ENCODE assay signal across 9 mouse cellular contexts in the genomic region with DNA sequence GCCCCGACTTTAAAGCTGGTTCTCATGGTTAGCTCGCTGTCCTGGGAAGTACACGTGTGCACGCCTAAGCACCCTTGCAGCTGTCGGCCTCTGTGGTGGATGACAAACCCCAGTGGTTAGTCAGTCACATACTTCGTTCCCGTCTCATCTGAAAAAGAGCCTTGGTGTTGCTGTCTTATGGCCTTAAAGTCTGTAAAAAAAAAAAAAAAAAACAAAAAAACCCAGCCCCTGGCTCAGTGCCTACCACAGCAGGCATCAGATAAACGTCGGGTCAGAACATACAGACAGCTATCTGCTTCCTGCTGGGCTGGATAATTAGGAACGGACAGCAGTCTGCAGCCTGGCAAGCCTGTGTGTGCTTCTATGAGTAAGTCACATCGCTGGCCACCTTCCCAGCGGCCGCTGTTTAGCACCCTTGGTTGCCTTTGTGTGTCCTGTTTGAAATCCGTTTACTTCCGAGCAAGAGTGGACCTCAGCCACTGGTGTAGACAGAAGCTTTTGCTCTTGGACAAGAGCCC. TPM values are rescaled to one million over a fixed set of nuclear protein-coding genes. Genes with fewer than 3 reads are reported as not detected.
DNase-seq lines count a peak whose midpoint lies in the region; ATAC-seq and TF ChIP-seq lines count a peak whose summit lies in the region.
"Had no signal": no experiment of that assay in that cellular context is flagged by ENCODE, and none has a peak within 500 bp of the region (broad histone marks: within the 10 kb centered on the region; RNA-seq: fewer than 3 reads in every experiment).

No protein-coding gene starts in this region.

- 0 out of 2 replicates have a peak overlapping the region, but pooled peaks have one; percentile 13 for H3K27ac ChIP-seq in kidney, adult 2 months (ENCODE audit: insufficient read depth, low read depth, low read length)
- no peak overlapping the region for H3K27ac ChIP-seq in ES-E14 (ENCODE audit: insufficient read depth, low read depth, low read length, poor library complexity, severe bottlenecking)
- peak overlapping the region; percentile 50 to 51 for H3K27ac ChIP-seq in heart, embryonic 14.5 days (replicated peaks in 1 of 2; ENCODE audit: control insufficient read depth in 1 of 2, insufficient read depth in 1 of 2, low read depth in 2 of 2, low read length in 2 of 2)
- H3K27ac ChIP-seq: limb, embryonic 12.5 days had no signal

- ATAC-seq in heart, embryonic 14.5 days (ENCODE audit: insufficient number of reproducible peaks, insufficient read depth, low FRiP score, low read depth): 0 out of 2 replicates have a peak, but pooled peaks have one; percentile 14
- peak; percentile 73 for ATAC-seq in megakaryocyte-erythroid progenitor cell, adult 5-6 weeks (replicated peaks; ENCODE audit: low FRiP score, low TSS enrichment, poor library complexity, severe bottlenecking)

- H3K4me3 ChIP-seq in kidney, adult 2 months (ENCODE audit: insufficient read depth, low read depth, low read length): no peak overlapping the region
- H3K4me3 ChIP-seq in ES-E14 (ENCODE audit: insufficient read depth in 1 of 2, low read depth in 1 of 2, low read length in 2 of 2, poor library complexity in 1 of 2, severe bottlenecking in 1 of 2): no peak overlapping the region
- H3K4me3 ChIP-seq in heart, embryonic 14.5 days (ENCODE audit: control insufficient read depth in 1 of 2, insufficient read depth in 1 of 2, low read depth in 1 of 2, low read length in 2 of 2): no peak overlapping the region
- H3K4me3 ChIP-seq: limb, embryonic 12.5 days had no signal

- no peak overlapping the region for H3K4me2 ChIP-seq in heart, embryonic 14.5 days (ENCODE audit: low read length)
- H3K4me2 ChIP-seq: limb, embryonic 12.5 days had no signal

- no peaks in the 10 kb centered on the region; the same call in 1 of the 2 replicates for H3K4me1 ChIP-seq in kidney, adult 2 months (ENCODE audit: control insufficient read depth, insufficient read depth, low read length)
- H3K4me1 ChIP-seq in ES-E14 (ENCODE audit: control insufficient read depth in 2 of 2, insufficient read depth in 2 of 2, low read length in 2 of 2, poor library complexity in 1 of 2): peaks cover 0 to 7% of the 10 kb centered on the region in 2 experiments; a peak in 1 of 4 replicates
- peaks cover 27 to 39% of the 10 kb centered on the region in 2 experiments for H3K4me1 ChIP-seq in heart, embryonic 14.5 days (ENCODE audit: control insufficient read depth in 2 of 2, insufficient read depth in 2 of 2, low read length in 2 of 2)

- TF ChIP-seq CTCF in kidney, adult 2 months (conservative IDR thresholded peaks at IDR 0.05; ENCODE audit: insufficient read depth, insufficient read length, low read depth, low read length): no peak

- TF ChIP-seq POLR2A in kidney, adult 2 months (IDR thresholded peaks at IDR 0.05; ENCODE audit: low read depth, low read length): no peak

- no peak overlapping the region for H3K9ac ChIP-seq in ES-E14 (ENCODE audit: insufficient read depth, low read depth, low read length, poor library complexity, severe bottlenecking)
- 0 out of 2 replicates have a peak overlapping the region, but pooled peaks have one; percentile 49 for H3K9ac ChIP-seq in heart, embryonic 14.5 days (ENCODE audit: low read length)
- H3K9ac ChIP-seq: limb, embryonic 12.5 days had no signal

- intact Hi-C loops in left cerebral cortex, postnatal 36 days (cut with DNase I): no loop called here

- H3K9me3 ChIP-seq in ES-E14 (ENCODE audit: control insufficient read depth, insufficient read depth, low read depth, low read length): no peaks in the 10 kb centered on the region
- no peaks in the 10 kb centered on the region for H3K9me3 ChIP-seq in heart, embryonic 14.5 days (ENCODE audit: control insufficient read depth, low read length)
- H3K9me3 ChIP-seq: limb, embryonic 12.5 days had no signal

- H3K36me3 ChIP-seq in kidney, adult 2 months (ENCODE audit: control insufficient read depth, insufficient read depth, low read length): peaks cover 2% of the 10 kb centered on the region; the same call in 1 of the 2 replicates
- H3K36me3 ChIP-seq in ES-E14 (ENCODE audit: control insufficient read depth, insufficient read depth, low read length, poor library complexity, severe bottlenecking): peaks cover 38% of the 10 kb centered on the region
- peaks cover 44% of the 10 kb centered on the region for H3K36me3 ChIP-seq in heart, embryonic 14.5 days (ENCODE audit: control insufficient read depth, insufficient read depth, low read length)

- H3K27me3 ChIP-seq in kidney, adult 2 months (replicated peaks; ENCODE audit: control insufficient read depth, insufficient read depth, low read length): no peaks in the 10 kb centered on the region
- no peaks in the 10 kb centered on the region for H3K27me3 ChIP-seq in heart, embryonic 14.5 days (ENCODE audit: control insufficient read depth, insufficient read depth, low read length)
- H3K27me3 ChIP-seq: limb, embryonic 12.5 days had no signal

- in situ Hi-C loops in ES-E14 (cut with MboI; ENCODE audit: low sequenced_read_pairs in 2 of 2, unreplicated experiment in 2 of 2): no loop called here

- WGBS in kidney, adult 2 months: 32% methylated on average over 15 of the region's 15 CpGs
- 30% methylated on average over 15 of the region's 15 CpGs for WGBS in heart, embryonic 14.5 days

- DNase-seq in kidney, adult 2 months: peak; percentile 68
- no peak for DNase-seq in kidney, adult 11 months
- no peak for DNase-seq in ES-E14 (ENCODE audit: low read depth, low spot score)
- DNase-seq in cerebellum, adult 18-20 months: peak; percentile 48 to 59
- no peak for DNase-seq in left cerebral cortex, postnatal 36 days (ENCODE audit: low spot score in 2 of 2)
- DNase-seq in B cell, adult 2 months: no peak

TF ChIP-seq in ES-E14, 5 proteins besides CTCF, POLR2A, EP300 and RAD21:
- TF ChIP-seq MAFK (IDR thresholded peaks at IDR 0.05; ENCODE audit: insufficient read depth, low read depth, low read length): no peak
- TF ChIP-seq ZNF384 (IDR thresholded peaks at IDR 0.05; ENCODE audit: low read depth, low read length): peak; percentile 74
- no peak for TF ChIP-seq CHD2 (IDR thresholded peaks at IDR 0.05; ENCODE audit: low read depth, low read length)
- TF ChIP-seq ZC3H11A (IDR thresholded peaks at IDR 0.05; ENCODE audit: borderline replicate concordance, low read depth, low read length): no peak
- no peak for TF ChIP-seq HCFC1 (IDR thresholded peaks at IDR 0.05; ENCODE audit: borderline replicate concordance, insufficient read depth, low read length)
TF ChIP-seq in ES-E14: peak in this region for 1.

RNA-seq across cellular contexts. Expression of a gene that starts 19.9 kb away (rescaled TPM):
- 91.4 and 110 TPM in 2 replicates for polyA plus RNA-seq in kidney, adult 2 months (2012; rRNA removed)
- total RNA-seq in ES-E14 (2012; rRNA removed): 148 and 177 TPM in 2 replicates
- polyA plus RNA-seq in heart, embryonic 14.5 days (2014; fragmentation: Nextera tagmentation; extraction: Ambion mirVana): 126 and 129 TPM in 2 replicates
- 192 and 206 TPM in 2 replicates for total RNA-seq in megakaryocyte-erythroid progenitor cell, adult 5-6 weeks (2014; fragmentation: Nextera tagmentation)
- total RNA-seq in megakaryocyte-erythroid progenitor cell, adult 5-6 weeks (2017): 179 and 181 TPM in 2 replicates
- 10 to 100 TPM; 22.5 to 24.7 TPM for total RNA-seq in left cerebral cortex, postnatal 36 days (2021)

RNA-seq across cellular contexts. Expression of a gene that starts 46.4 kb away (rescaled TPM):
- polyA plus RNA-seq in kidney, adult 2 months (2012; rRNA removed): 28.2 and 30.6 TPM in 2 replicates
- total RNA-seq in ES-E14 (2012; rRNA removed): 47.1 and 66.7 TPM in 2 replicates
- 8.2 and 9.0 TPM in 2 replicates for polyA plus RNA-seq in heart, embryonic 14.5 days (2014; fragmentation: Nextera tagmentation; extraction: Ambion mirVana)
- 12.1 and 15.0 TPM in 2 replicates for total RNA-seq in megakaryocyte-erythroid progenitor cell, adult 5-6 weeks (2014; fragmentation: Nextera tagmentation)
- total RNA-seq in megakaryocyte-erythroid progenitor cell, adult 5-6 weeks (2017): 26.7 and 28.3 TPM in 2 replicates
- 10 to 100 TPM; 48.7 to 58.2 TPM for total RNA-seq in left cerebral cortex, postnatal 36 days (2021)

RNA-seq across cellular contexts. Expression of a gene that starts 49.4 kb away (rescaled TPM):
- polyA plus RNA-seq in kidney, adult 2 months (2012; rRNA removed): 14.0 and 14.7 TPM in 2 replicates
- total RNA-seq in ES-E14 (2012; rRNA removed): 16.0 and 21.2 TPM in 2 replicates
- 6.2 and 7.4 TPM in 2 replicates for polyA plus RNA-seq in heart, embryonic 14.5 days (2014; fragmentation: Nextera tagmentation; extraction: Ambion mirVana)
- total RNA-seq in megakaryocyte-erythroid progenitor cell, adult 5-6 weeks (2014; fragmentation: Nextera tagmentation): not detected in 2 replicates
- total RNA-seq in megakaryocyte-erythroid progenitor cell, adult 5-6 weeks (2017): not detected in 2 replicates
- total RNA-seq in left cerebral cortex, postnatal 36 days (2021): 10 to 100 TPM; 53.8 to 56.6 TPM

Comparison
In these comparisons a context has a peak if more than half of its experiments do, and no peak if none do; other contexts are left out.
1. DNase-seq: peak in kidney, adult 2 months (single experiment) and cerebellum, adult 18-20 months (2 of 2); none in kidney, adult 11 months (single experiment), ES-E14 (single experiment), left cerebral cortex, postnatal 36 days (0 of 2) and B cell, adult 2 months (0 of 2).
2. RNA of a gene that starts 49.4 kb away (total RNA-seq): 53.8 to 56.6 TPM in left cerebral cortex, postnatal 36 days and 16.0 to 21.2 TPM in ES-E14; not detected in megakaryocyte-erythroid progenitor cell, adult 5-6 weeks; every median in the first group is over 10 times any median in the second.